Mouse (Mus musculus) liver, embryonic 12.5 days (tissue): Measurements from ENCODE around the gene Prcp. TPM values are rescaled to one million over a fixed set of nuclear protein-coding genes. Genes with fewer than 3 reads are reported as not detected.

Source experiments
- ATAC-seq: fragments of 200-750 bp; cut with Nextera tagmentation; 2 replicates; pipeline ENCODE4 v1.8.0; 2017; ENCODE audit warnings: moderate number of reproducible peaks, mild to moderate bottlenecking, moderate library complexity
- H3K27ac ChIP-seq: fragments of 300-500 bp; sonication (generic); 2 replicates; pipeline ENCODE4 v1.5.1; 2016; ENCODE audit warnings: mild to moderate bottlenecking
- H3K27me3 ChIP-seq: fragments of 300-500 bp; sonication (generic); replicated peaks from 2 replicates; pipeline ENCODE4 v1.6.1; 2016; ENCODE audit warnings: mild to moderate bottlenecking, moderate library complexity
- H3K36me3 ChIP-seq: fragments of 300-500 bp; sonication (generic); 2 replicates; pipeline ENCODE4 v1.6.1; 2016; ENCODE audit warnings: mild to moderate bottlenecking, moderate library complexity
- H3K4me1 ChIP-seq: fragments of 300-500 bp; sonication (generic); 2 replicates; pipeline ENCODE4 v1.6.1; 2016
- H3K4me2 ChIP-seq: fragments of 300-500 bp; sonication (generic); 2 replicates; pipeline ENCODE4 v1.6.1; 2016; ENCODE audit warnings: mild to moderate bottlenecking, moderate library complexity
- H3K4me3 ChIP-seq: fragments of 300-500 bp; sonication (generic); 2 replicates; pipeline ENCODE4 v1.5.1; 2016; ENCODE audit warnings: mild to moderate bottlenecking, moderate library complexity
- H3K9ac ChIP-seq: fragments of 300-500 bp; sonication (generic); 2 replicates; pipeline ENCODE4 v1.6.1; 2016; ENCODE audit warnings: mild to moderate bottlenecking, moderate library complexity
- H3K9me3 ChIP-seq: fragments of 300-500 bp; sonication (generic); replicated peaks from 2 replicates; pipeline ENCODE4 v1.6.1; 2016; ENCODE audit warnings: mild to moderate bottlenecking, moderate library complexity
- WGBS: fragments of 180-500 bp; shearing (Covaris S2); methylation state at CpG from one replicate; pipeline ENCODE4 v1.1.7; 2016; ENCODE audit not compliant: insufficient replicate concordance; 5-methylcytosine and 5-hydroxymethylcytosine counted together
- polyA plus RNA-seq: library from polyadenylated mRNA; unstranded; fragments of >200 nt; fragmentation: Nextera tagmentation; extraction: Ambion mirVana; gene quantifications from 2 replicates; pipeline ENCODE4 v1.2.1, GENCODE M21; 2016

The Prcp gene
- polyA plus RNA-seq, 1 experiment from 2014 or later, result 18.2 TPM

- ATAC-seq, result peak; percentile 92
- H3K4me1 ChIP-seq, result peaks cover 65% of the 10 kb centered on the region
- H3K4me3 ChIP-seq, result peak overlapping the region; percentile 70
- peaks cover 17% of the 10 kb centered on the region for H3K36me3 ChIP-seq
- WGBS, result under 1% methylated on average over 29 of the region's 29 CpGs
- peak overlapping the region; percentile 86 for H3K4me2 ChIP-seq
- H3K9me3 ChIP-seq, result no peaks in the 10 kb centered on the region
- H3K27ac ChIP-seq, result peak overlapping the region; percentile 98
- H3K9ac ChIP-seq, result peak overlapping the region; percentile 89
- H3K27me3 ChIP-seq, result no peaks in the 10 kb centered on the region
Measured at GRCm38 (mm10) chr7:92874761-92875408, 615 bp downstream of the Prcp start.

GRCm38 (mm10) chr7:92876066-92876465 is 1.8 kb downstream of the Prcp start:
- Histone ChIP-seq H3K4me1 (peaks cover 70% of the 10 kb centered on the region), H3K9ac (peak overlapping the region; percentile 89), H3K36me3 (peaks cover 15% of the 10 kb centered on the region), H3K27me3 (no peaks in the 10 kb centered on the region), H3K27ac (peak overlapping the region; percentile 98), H3K4me2 (peak overlapping the region; percentile 86), H3K9me3 (no peaks in the 10 kb centered on the region), H3K4me3 (peak overlapping the region; percentile 70)
- no peak for ATAC-seq
- WGBS, result 24% methylated on average over 3 of the region's 3 CpGs

- H3K9ac ChIP-seq, result peak overlapping the region; percentile 89
- no peaks in the 10 kb centered on the region for H3K27me3 ChIP-seq
- peak overlapping the region; percentile 98 for H3K27ac ChIP-seq
- H3K4me2 ChIP-seq, result peak overlapping the region; percentile 86
- no peak for ATAC-seq
- no peaks in the 10 kb centered on the region for H3K9me3 ChIP-seq
- 13% methylated on average over 7 of the region's 7 CpGs for WGBS
- peaks cover 10% of the 10 kb centered on the region for H3K36me3 ChIP-seq
- peaks cover 71% of the 10 kb centered on the region for H3K4me1 ChIP-seq
- H3K4me3 ChIP-seq, result peak overlapping the region; percentile 70
Measured at GRCm38 (mm10) chr7:92876538-92876937, 2.3 kb downstream of the Prcp start.

GRCm38 (mm10) chr7:92878575-92879285 is 4.5 kb downstream of the Prcp start:
- H3K9me3 ChIP-seq, result no peaks in the 10 kb centered on the region
- no peaks in the 10 kb centered on the region for H3K27me3 ChIP-seq
- H3K36me3 ChIP-seq, result 0 out of 2 replicates have a peak, but pooled peaks cover 7% of the 10 kb centered on the region
- no peak for ATAC-seq
- peaks cover 72% of the 10 kb centered on the region for H3K4me1 ChIP-seq
- peak overlapping the region; percentile 86 for H3K4me2 ChIP-seq
- 0 out of 2 replicates have a peak overlapping the region, but pooled peaks have one; percentile 40 for H3K9ac ChIP-seq
- no peak overlapping the region; the same call in 1 of the 2 replicates for H3K4me3 ChIP-seq
- WGBS, result 41% methylated on average over 7 of the region's 7 CpGs
- peak overlapping the region; percentile 46 for H3K27ac ChIP-seq

GRCm38 (mm10) chr7:92883850-92884716 is 9.8 kb downstream of the Prcp start:
- peak; percentile 84 for ATAC-seq
- peak overlapping the region; percentile 88 for H3K27ac ChIP-seq
- peaks cover 91% of the 10 kb centered on the region for H3K4me1 ChIP-seq
- peak overlapping the region; percentile 54 for H3K4me2 ChIP-seq
- H3K9ac ChIP-seq, result no peak overlapping the region; the same call in 1 of the 2 replicates
- H3K4me3 ChIP-seq, result no peak overlapping the region
- 36% methylated on average over 9 of the region's 9 CpGs for WGBS
- no peaks in the 10 kb centered on the region for H3K9me3 ChIP-seq
- peaks cover 25% of the 10 kb centered on the region; the same call in 1 of the 2 replicates for H3K36me3 ChIP-seq
- no peaks in the 10 kb centered on the region for H3K27me3 ChIP-seq

- Histone ChIP-seq H3K4me1 (peaks cover 86% of the 10 kb centered on the region), H3K9me3 (no peaks in the 10 kb centered on the region), H3K4me3 (no peak overlapping the region), H3K4me2 (peak overlapping the region; percentile 54), H3K27ac (peak overlapping the region; percentile 88), H3K36me3 (peaks cover 32% of the 10 kb centered on the region), H3K9ac (peak overlapping the region; percentile 1; the same call in 1 of the 2 replicates), H3K27me3 (no peaks in the 10 kb centered on the region)
- 73% methylated on average over 6 of the region's 6 CpGs for WGBS
- no peak for ATAC-seq
Measured at GRCm38 (mm10) chr7:92884998-92885660, 10.9 kb downstream of the Prcp start.

GRCm38 (mm10) chr7:92886801-92887200 is 12.5 kb downstream of the Prcp start:
- Histone ChIP-seq H3K4me2 (peak overlapping the region; percentile 45), H3K27ac (peak overlapping the region; percentile 88), H3K4me1 (peaks cover 73% of the 10 kb centered on the region), H3K9me3 (no peaks in the 10 kb centered on the region), H3K27me3 (no peaks in the 10 kb centered on the region), H3K9ac (peak overlapping the region; percentile 43; the same call in 1 of the 2 replicates), H3K4me3 (no peak overlapping the region), H3K36me3 (peaks cover 38% of the 10 kb centered on the region)
- peak; percentile 79 for ATAC-seq
- WGBS, result 52% methylated on average over 7 of the region's 7 CpGs

- Histone ChIP-seq H3K9ac (no peak overlapping the region), H3K9me3 (no peaks in the 10 kb centered on the region), H3K27ac (peak overlapping the region; percentile 88), H3K4me1 (peaks cover 69% of the 10 kb centered on the region), H3K27me3 (no peaks in the 10 kb centered on the region), H3K4me3 (no peak overlapping the region), H3K36me3 (peaks cover 38% of the 10 kb centered on the region), H3K4me2 (peak overlapping the region; percentile 45)
- WGBS, result 75% methylated on average over 5 of the region's 5 CpGs
- ATAC-seq, result peak; percentile 63
Measured at GRCm38 (mm10) chr7:92887230-92887629, 13.0 kb downstream of the Prcp start.

GRCm38 (mm10) chr7:92890211-92890610 is 15.9 kb downstream of the Prcp start:
- WGBS, result 69% methylated on average over 1 of the region's 1 CpGs
- no peak for ATAC-seq

GRCm38 (mm10) chr7:92890618-92891230 is 16.5 kb downstream of the Prcp start:
- H3K4me2 ChIP-seq, result no peak overlapping the region
- no peak overlapping the region for H3K9ac ChIP-seq
- no peak for ATAC-seq
- H3K4me1 ChIP-seq, result peaks cover 42% of the 10 kb centered on the region
- H3K9me3 ChIP-seq, result no peaks in the 10 kb centered on the region
- H3K4me3 ChIP-seq, result no peak overlapping the region
- no peak overlapping the region for H3K27ac ChIP-seq
- H3K27me3 ChIP-seq, result no peaks in the 10 kb centered on the region
- 67% methylated on average over 4 of the region's 4 CpGs for WGBS
- H3K36me3 ChIP-seq, result peaks cover 38% of the 10 kb centered on the region

More at GRCm38 (mm10) chr7:92890211-92890610, 15.9 kb downstream of the Prcp start:
- no peak overlapping the region for H3K4me3 ChIP-seq
- H3K27me3 ChIP-seq, result no peaks in the 10 kb centered on the region
- no peak overlapping the region for H3K9ac ChIP-seq
- peaks cover 44% of the 10 kb centered on the region for H3K4me1 ChIP-seq
- peaks cover 38% of the 10 kb centered on the region for H3K36me3 ChIP-seq
- no peak overlapping the region for H3K27ac ChIP-seq
- no peak overlapping the region for H3K4me2 ChIP-seq
- no peaks in the 10 kb centered on the region for H3K9me3 ChIP-seq

- WGBS, result 28% methylated on average over 3 of the region's 3 CpGs
- Histone ChIP-seq H3K27ac (no peak overlapping the region), H3K36me3 (peaks cover 25% of the 10 kb centered on the region), H3K9me3 (no peaks in the 10 kb centered on the region), H3K4me1 (peaks cover 27% of the 10 kb centered on the region; the same call in 1 of the 2 replicates), H3K4me3 (no peak overlapping the region), H3K4me2 (no peak overlapping the region), H3K27me3 (no peaks in the 10 kb centered on the region), H3K9ac (no peak overlapping the region)
- no peak for ATAC-seq
Measured at GRCm38 (mm10) chr7:92893478-92893877, 19.2 kb downstream of the Prcp start.
